Mouse (Mus musculus) kidney, embryonic 14.5 days (tissue): Measurements from ENCODE around the gene Fancl. TPM values are rescaled to one million over a fixed set of nuclear protein-coding genes. Genes with fewer than 3 reads are reported as not detected.

Experiments used
- ATAC-seq: fragments of 200-750 bp; cut with Nextera tagmentation; 2 replicates; pipeline ENCODE4 v1.8.0; 2017; ENCODE audit warnings: moderate number of reproducible peaks, mild to moderate bottlenecking, moderate TSS enrichment, moderate library complexity; ENCODE audit not compliant: low FRiP score, low TSS enrichment
- H3K27ac ChIP-seq: fragments of 300-500 bp; sonication (generic); 2 replicates; pipeline ENCODE4 v1.5.1; 2014; ENCODE audit warnings: low read depth, mild to moderate bottlenecking, low read length, moderate library complexity, mixed read lengths
- H3K27me3 ChIP-seq: fragments of 300-500 bp; sonication (generic); 2 replicates; pipeline ENCODE4 v1.6.1; 2014; ENCODE audit warnings: mild to moderate bottlenecking, low read length; ENCODE audit not compliant: control insufficient read depth, insufficient read depth
- H3K36me3 ChIP-seq: fragments of 300-500 bp; sonication (generic); 2 replicates; pipeline ENCODE4 v1.6.1; 2014; ENCODE audit warnings: low read length, mixed read lengths; ENCODE audit not compliant: control insufficient read depth, insufficient read depth
- H3K4me1 ChIP-seq: fragments of 300-500 bp; sonication (generic); 2 replicates; pipeline ENCODE4 v1.6.1; 2014; ENCODE audit warnings: low read length, mixed read lengths; ENCODE audit not compliant: control insufficient read depth, insufficient read depth
- H3K4me2 ChIP-seq: fragments of 300-500 bp; sonication (generic); replicated peaks from 2 replicates; pipeline ENCODE4 v1.6.1; 2014; ENCODE audit warnings: low read depth, mild to moderate bottlenecking, low read length
- H3K4me3 ChIP-seq: fragments of 300-500 bp; sonication (generic); 2 replicates; pipeline ENCODE4 v1.5.1; 2014; ENCODE audit warnings: mild to moderate bottlenecking, low read length
- H3K9ac ChIP-seq: fragments of 300-500 bp; sonication (generic); 2 replicates; pipeline ENCODE4 v1.6.1; 2014; ENCODE audit warnings: low read depth, mild to moderate bottlenecking, low read length, moderate library complexity
- H3K9me3 ChIP-seq: fragments of 300-500 bp; sonication (generic); 2 replicates; pipeline ENCODE4 v1.6.1; 2016; ENCODE audit warnings: low read length; ENCODE audit not compliant: control insufficient read depth
- WGBS: fragments of 180-500 bp; shearing (Covaris S2); extraction: QIAGEN DNeasy Blood & Tissue Kit; methylation state at CpG from one replicate; pipeline ENCODE4 v1.1.7; 2014; 5-methylcytosine and 5-hydroxymethylcytosine counted together
- polyA plus RNA-seq: library from polyadenylated mRNA; unstranded; fragments of >200 nt; fragmentation: Nextera tagmentation; extraction: Ambion mirVana; gene quantifications from 2 replicates; pipeline ENCODE4 v1.2.1, GENCODE M21; 2014

Gene Fancl
- polyA plus RNA-seq, 1 experiment from 2014 or later: 33.6 TPM

DNA sequence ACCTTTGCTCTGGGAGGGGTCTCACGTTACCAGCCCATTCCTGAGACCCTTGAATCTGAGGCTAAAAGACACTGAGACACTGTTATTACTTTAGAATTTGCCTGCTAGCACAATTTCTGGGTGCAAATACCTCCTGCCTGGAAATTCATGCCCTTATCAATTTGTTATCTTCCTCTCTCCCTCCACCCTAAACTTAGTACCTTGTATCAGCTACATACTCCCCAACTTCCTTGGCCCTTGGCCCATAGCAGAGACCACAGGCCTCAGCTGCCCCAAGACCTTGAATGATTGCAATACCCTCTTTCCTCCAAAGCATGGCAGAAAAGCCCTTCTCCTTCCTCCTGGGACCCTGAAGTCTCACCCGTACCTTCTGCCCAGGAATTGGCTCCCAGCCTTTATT lies 65.3 kb downstream of the Fancl start:
- Histone ChIP-seq H3K4me3 (no peak overlapping the region), H3K27ac (no peak overlapping the region), H3K36me3 (no peaks in the 10 kb centered on the region), H3K27me3 (no peaks in the 10 kb centered on the region), H3K9ac (no peak overlapping the region), H3K9me3 (no peaks in the 10 kb centered on the region; the same call in 1 of the 2 replicates), H3K4me2 (no peak overlapping the region), H3K4me1 (no peaks in the 10 kb centered on the region)
- ATAC-seq: no peak
- WGBS: 77% methylated on average over 2 of the region's 2 CpGs

DNA sequence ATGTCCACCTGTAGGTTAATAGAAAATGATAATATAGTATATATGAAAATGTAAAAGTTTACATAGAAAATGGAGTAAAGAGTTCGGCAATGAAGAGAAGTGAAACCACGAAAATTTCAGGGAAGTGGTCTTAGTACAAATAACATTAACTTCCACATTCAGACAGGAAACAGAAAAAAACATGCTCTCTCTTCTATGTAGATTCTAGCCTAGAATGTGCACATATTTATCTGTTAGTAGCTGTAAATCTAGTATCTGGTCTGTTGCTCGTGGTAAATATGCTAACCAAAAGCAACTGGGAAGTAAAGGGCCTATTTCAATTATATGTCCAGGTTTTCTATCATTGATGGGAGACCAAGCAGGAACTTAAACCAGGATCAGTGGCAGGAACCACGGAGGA lies 66.8 kb downstream of the Fancl start:
- no peak overlapping the region for H3K9ac ChIP-seq
- no peaks in the 10 kb centered on the region for H3K4me1 ChIP-seq
- whole genome bisulfite sequencing: 92% methylated on average over 4 of the region's 4 CpGs
- no peak for ATAC-seq
- H3K4me2 ChIP-seq: no peak overlapping the region
- no peak overlapping the region for H3K27ac ChIP-seq
- H3K27me3 ChIP-seq: no peaks in the 10 kb centered on the region
- no peak overlapping the region for H3K4me3 ChIP-seq
- H3K36me3 ChIP-seq: no peaks in the 10 kb centered on the region
- no peaks in the 10 kb centered on the region for H3K9me3 ChIP-seq

DNA sequence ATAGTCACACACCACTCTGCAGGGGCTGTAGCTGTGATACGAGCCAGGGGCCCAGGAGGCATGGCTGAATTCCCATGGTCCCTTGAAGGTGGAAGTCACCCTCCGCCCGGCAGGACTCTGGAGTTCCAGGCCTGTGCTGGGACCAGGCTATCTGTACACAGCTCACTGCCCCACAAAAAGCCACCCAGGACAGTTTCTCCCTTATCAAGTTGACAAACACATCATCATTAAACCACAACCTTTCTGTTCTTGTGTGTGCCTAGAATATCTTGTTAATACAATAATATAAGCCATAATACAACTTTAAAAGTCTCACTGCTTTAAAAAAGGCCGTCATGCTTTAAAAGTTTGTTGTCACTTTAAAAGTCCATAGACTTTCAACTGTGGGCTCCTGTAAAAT lies 68.1 kb downstream of the Fancl start:
- ATAC-seq: no peak
- Histone ChIP-seq H3K9ac (no peak overlapping the region), H3K4me1 (no peaks in the 10 kb centered on the region), H3K36me3 (no peaks in the 10 kb centered on the region), H3K9me3 (no peaks in the 10 kb centered on the region), H3K27me3 (no peaks in the 10 kb centered on the region), H3K27ac (no peak overlapping the region), H3K4me2 (no peak overlapping the region), H3K4me3 (no peak overlapping the region)
- 82% methylated on average over 4 of the region's 4 CpGs for WGBS

DNA sequence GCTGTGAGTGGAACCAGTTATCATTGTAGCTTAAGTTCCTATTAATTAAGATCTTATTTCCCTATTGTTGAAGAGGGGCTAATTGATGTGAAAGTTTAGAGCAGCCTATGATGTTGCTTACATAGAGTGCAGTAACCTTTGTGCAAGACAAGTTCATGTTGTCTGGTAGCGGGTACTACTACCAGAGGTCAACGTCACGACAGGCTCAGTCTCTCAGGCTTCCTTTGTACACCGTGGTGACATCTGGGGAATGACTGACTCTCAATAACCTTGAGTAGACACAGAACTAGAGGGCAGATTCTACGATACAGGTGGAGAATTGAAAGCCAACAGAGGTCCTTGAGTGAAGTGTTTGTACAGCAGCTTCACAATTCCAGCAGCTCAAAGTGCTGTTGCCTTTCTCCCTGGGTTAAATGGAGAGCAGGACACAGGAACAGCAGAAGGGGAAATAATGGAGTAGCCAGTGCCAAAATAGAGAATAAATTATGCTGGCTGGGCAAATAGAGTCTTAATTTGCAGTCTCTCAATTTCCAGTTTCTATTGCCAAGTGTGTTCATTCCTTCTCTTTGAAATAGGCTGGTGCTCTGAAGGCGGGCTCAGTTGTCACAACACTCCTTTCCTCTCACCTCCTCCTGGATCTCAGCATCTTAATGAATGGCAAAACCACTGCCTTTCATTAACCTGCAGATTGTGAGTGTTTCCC lies 91.3 kb downstream of the Fancl start:
- Histone ChIP-seq H3K4me2 (no peak overlapping the region), H3K27me3 (no peaks in the 10 kb centered on the region), H3K4me1 (no peaks in the 10 kb centered on the region), H3K27ac (no peak overlapping the region), H3K9ac (no peak overlapping the region), H3K4me3 (no peak overlapping the region), H3K9me3 (no peaks in the 10 kb centered on the region), H3K36me3 (peaks cover 10% of the 10 kb centered on the region; the same call in 1 of the 2 replicates)
- WGBS: 83% methylated on average over 6 of the region's 6 CpGs
- ATAC-seq: no peak

DNA sequence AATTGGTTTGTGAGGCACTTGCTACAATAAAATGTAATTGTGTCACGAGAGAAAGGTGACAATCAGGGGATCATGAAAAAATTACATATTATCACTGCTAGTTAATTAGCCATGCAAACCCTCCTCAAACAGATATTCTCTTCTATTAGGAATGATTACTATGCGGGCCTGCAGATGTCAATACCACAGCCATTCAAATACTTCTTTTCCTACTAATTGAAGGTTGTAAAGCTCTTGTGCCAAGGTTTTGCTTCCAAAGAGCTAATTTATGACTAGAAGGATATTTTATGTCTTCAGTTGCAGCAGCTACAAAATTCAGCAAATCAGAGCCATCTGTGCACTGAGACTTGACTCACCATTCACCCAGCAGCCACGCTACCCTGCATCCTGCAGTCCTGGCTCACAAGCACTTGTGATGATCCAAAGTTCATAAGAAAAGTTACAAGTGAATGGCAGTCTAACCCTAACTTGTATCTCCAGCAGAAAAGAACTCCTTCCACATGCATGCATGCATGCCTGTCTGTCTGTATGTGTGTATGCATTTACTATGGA lies 95.8 kb downstream of the Fancl start:
- Histone ChIP-seq H3K36me3 (no peaks in the 10 kb centered on the region), H3K27ac (no peak overlapping the region), H3K9ac (no peak overlapping the region), H3K9me3 (no peaks in the 10 kb centered on the region), H3K27me3 (no peaks in the 10 kb centered on the region), H3K4me1 (no peaks in the 10 kb centered on the region), H3K4me2 (no peak overlapping the region), H3K4me3 (no peak overlapping the region)
- 74% methylated on average over 3 of the region's 3 CpGs for WGBS
- no peak for ATAC-seq

DNA sequence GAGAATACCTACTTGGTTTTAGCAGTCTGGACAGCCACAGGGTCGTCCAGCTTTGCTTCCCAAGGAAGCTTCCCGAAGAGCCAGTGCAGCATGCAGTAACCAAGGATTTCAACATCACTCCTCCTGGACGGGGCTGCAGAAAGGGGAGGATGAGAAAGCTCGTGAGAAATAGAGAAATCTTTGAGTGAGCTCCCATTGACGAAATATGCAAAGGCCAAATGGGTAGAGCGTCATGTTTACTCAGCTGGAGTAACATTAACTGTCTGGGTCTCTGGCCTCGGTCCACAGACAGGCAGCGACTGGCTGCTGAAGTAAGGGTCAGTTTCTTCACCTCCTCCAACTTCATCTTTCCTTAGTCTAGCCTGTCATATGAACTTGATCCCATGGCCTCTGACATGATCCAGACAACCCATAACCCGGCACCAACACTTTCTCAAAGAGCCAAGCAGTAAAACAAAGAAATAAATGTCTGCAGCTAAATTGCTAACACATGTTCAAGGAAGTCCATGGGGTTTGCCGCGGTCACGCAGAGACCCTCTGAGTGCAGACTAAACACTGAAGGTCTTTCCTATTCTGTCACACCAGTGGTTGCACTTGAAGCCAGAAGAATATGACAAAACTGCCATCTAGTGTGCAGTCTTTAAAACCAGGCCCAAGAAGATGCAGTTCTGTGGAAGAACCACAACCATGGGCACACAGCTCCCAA lies 104.0 kb downstream of the Fancl start:
- Histone ChIP-seq H3K36me3 (no peaks in the 10 kb centered on the region), H3K9me3 (no peaks in the 10 kb centered on the region), H3K4me3 (no peak overlapping the region), H3K4me1 (no peaks in the 10 kb centered on the region), H3K27ac (no peak overlapping the region), H3K4me2 (no peak overlapping the region), H3K9ac (no peak overlapping the region), H3K27me3 (no peaks in the 10 kb centered on the region)
- WGBS: 18% methylated on average over 12 of the region's 12 CpGs
- peak; percentile 97 for ATAC-seq

DNA sequence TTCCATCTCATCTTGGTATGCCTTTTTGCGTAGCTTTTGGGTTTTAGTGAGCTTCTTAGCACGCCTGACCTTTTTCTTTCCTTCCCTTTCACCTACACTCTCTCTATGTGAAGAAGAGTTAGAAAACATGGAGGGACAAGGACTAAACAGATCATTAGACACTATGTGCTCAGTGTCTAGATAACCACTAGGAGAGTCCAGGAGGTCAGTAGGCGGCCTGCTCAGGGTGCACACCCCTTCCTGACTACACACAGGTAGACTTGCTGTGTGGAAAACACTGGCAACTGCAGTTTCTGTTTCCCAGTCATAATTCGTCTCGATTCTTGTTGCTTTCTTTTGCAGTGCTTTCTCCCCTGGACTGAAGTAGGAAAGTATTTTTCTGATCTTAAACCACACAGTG lies 110.0 kb downstream of the Fancl start:
- Histone ChIP-seq H3K9me3 (no peaks in the 10 kb centered on the region), H3K4me1 (no peaks in the 10 kb centered on the region), H3K36me3 (no peaks in the 10 kb centered on the region), H3K4me3 (no peak overlapping the region), H3K9ac (no peak overlapping the region), H3K27ac (no peak overlapping the region), H3K4me2 (no peak overlapping the region), H3K27me3 (no peaks in the 10 kb centered on the region)
- WGBS: 92% methylated on average over 5 of the region's 5 CpGs
- no peak for ATAC-seq

DNA sequence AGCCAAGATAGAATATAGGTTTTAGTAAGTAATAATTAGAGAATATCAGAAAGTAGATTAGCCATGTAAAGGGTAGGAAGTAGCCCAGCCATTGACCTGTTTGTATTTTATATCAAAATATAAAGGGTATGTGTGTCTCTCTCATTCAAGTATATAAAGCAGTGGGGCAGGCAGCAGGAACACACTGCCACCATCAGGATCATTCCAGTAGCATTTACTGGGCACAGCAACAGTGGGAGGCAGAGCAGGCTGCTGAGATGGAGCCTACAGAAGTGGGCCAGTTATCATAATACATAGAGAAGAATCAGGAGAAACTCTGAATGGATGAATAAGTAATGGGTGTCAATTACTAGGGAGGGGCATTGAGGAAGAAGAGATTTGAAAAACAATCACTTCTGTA lies 127.7 kb downstream of the Fancl start:
- no peak overlapping the region for H3K4me2 ChIP-seq
- no peak overlapping the region for H3K27ac ChIP-seq
- H3K4me3 ChIP-seq: no peak overlapping the region
- no peak for ATAC-seq
- H3K4me1 ChIP-seq: no peaks in the 10 kb centered on the region
- H3K27me3 ChIP-seq: no peaks in the 10 kb centered on the region
- no peaks in the 10 kb centered on the region for H3K9me3 ChIP-seq
- H3K36me3 ChIP-seq: no peaks in the 10 kb centered on the region
- H3K9ac ChIP-seq: no peak overlapping the region

DNA sequence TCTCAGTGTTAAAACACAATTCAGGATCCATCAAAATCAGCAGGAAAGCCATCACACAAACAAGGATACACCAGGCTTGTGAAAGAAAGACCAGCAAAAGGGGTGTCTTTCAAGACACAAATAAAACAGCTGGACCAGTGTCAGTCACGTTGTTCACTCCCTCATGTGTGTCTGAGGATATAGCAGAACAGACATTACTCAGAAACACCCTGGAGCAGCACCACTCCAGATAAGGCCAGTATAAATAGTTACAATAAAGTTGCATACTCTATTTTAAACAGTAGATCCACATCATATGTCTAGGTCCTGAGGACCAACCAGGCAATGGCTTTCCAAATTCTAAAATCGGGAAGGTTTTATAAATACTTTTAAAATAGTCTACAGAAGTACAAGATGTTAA lies 130.2 kb downstream of the Fancl start:
- Histone ChIP-seq H3K4me1 (no peaks in the 10 kb centered on the region), H3K9ac (no peak overlapping the region), H3K4me3 (no peak overlapping the region), H3K4me2 (no peak overlapping the region), H3K9me3 (no peaks in the 10 kb centered on the region), H3K27ac (no peak overlapping the region), H3K27me3 (no peaks in the 10 kb centered on the region), H3K36me3 (no peaks in the 10 kb centered on the region)
- ATAC-seq: no peak
- 77% methylated on average over 2 of the region's 2 CpGs for WGBS
